Mouse (Mus musculus) myocyte (in vitro differentiated cells): ENCODE measurements around the gene Ccdc93.

ENCODE experiments used
- CEBPB ChIP-seq: IDR thresholded peaks from 2 replicates; pipeline ENCODE4 v1.6.1; 2011; ENCODE audit warnings: mild to moderate bottlenecking, moderate library complexity; ENCODE audit not compliant: poor library complexity, insufficient read depth, severe bottlenecking
- E2F4 ChIP-seq: IDR thresholded peaks from one replicate; pipeline ENCODE4 v1.6.1; 2011; ENCODE audit warnings: mild to moderate bottlenecking, control low read depth, moderate library complexity; ENCODE audit not compliant: insufficient read depth
- MAX ChIP-seq: IDR thresholded peaks from one replicate; pipeline ENCODE4 v1.6.1; 2011; ENCODE audit warnings: low read depth, mild to moderate bottlenecking, control low read depth
- MYOD1 ChIP-seq, 3 experiments: IDR thresholded peaks; one replicate each; pipeline ENCODE4 v1.6.1; 2011; ENCODE audit warnings: control low read depth in 2 of 3, low read depth in 2 of 3, mild to moderate bottlenecking in 2 of 3, moderate library complexity in 1 of 3; ENCODE audit not compliant: insufficient read length in 2 of 3, control insufficient read depth in 1 of 3
- MYOG ChIP-seq, 3 experiments: IDR thresholded peaks; one replicate each; pipeline ENCODE4 v1.6.1; 2011; ENCODE audit warnings: control low read depth in 2 of 3, low read depth in 2 of 3, mild to moderate bottlenecking in 2 of 3; ENCODE audit not compliant: insufficient read length in 2 of 3, control insufficient read depth in 1 of 3, insufficient read depth in 1 of 3
- POLR2A ChIP-seq: IDR thresholded peaks from one replicate; pipeline ENCODE4 v1.6.1; 2011; ENCODE audit warnings: low read depth, mild to moderate bottlenecking, control low read depth, moderate library complexity; ENCODE audit not compliant: insufficient read length
- POLR2AphosphoS2 ChIP-seq: IDR thresholded peaks from one replicate; pipeline ENCODE4 v1.6.1; 2011; ENCODE audit warnings: low read depth, control low read depth; ENCODE audit not compliant: insufficient read length
- REST ChIP-seq: IDR thresholded peaks from one replicate; pipeline ENCODE4 v1.6.1; 2011; ENCODE audit warnings: mild to moderate bottlenecking, control low read depth, moderate library complexity; ENCODE audit not compliant: insufficient read depth, insufficient read length
- SRF ChIP-seq: IDR thresholded peaks from one replicate; pipeline ENCODE4 v1.6.1; 2011; ENCODE audit warnings: low read depth; ENCODE audit not compliant: control insufficient read depth, insufficient read length
- TCF12 ChIP-seq: IDR thresholded peaks from one replicate; pipeline ENCODE4 v1.6.1; 2011; ENCODE audit warnings: mild to moderate bottlenecking, control low read depth; ENCODE audit not compliant: poor library complexity, insufficient read depth, severe bottlenecking
- TCF3 ChIP-seq: IDR thresholded peaks from one replicate; pipeline ENCODE4 v1.6.1; 2011; ENCODE audit warnings: low read depth, control low read depth; ENCODE audit not compliant: insufficient read length
- USF1 ChIP-seq: IDR thresholded peaks from one replicate; pipeline ENCODE4 v1.6.1; 2011; ENCODE audit warnings: low read depth, mild to moderate bottlenecking, control low read depth, moderate library complexity

DNA sequence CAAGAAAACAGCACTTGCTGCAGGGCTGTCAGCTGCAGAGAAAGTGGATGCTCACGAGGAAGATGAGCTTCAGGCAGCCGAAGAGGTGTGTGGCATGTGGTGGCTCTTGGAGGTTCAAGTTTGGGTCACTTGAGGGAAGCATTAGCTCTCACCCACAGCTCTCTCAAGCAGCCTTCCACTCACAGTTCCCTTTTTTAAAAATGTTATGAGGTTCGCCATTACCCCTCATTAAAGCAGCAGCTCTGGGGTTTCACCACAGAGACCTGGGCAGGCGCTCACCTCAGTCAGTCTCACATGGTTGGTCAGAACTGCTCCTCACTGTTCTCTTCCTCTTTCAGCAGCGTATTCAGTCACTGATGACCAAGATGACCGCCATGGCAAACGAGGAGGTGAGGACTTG is 31.0 kb downstream of the Ccdc93 start:
- TF ChIP-seq POLR2A (no peak), E2F4 (no peak), TCF12 (no peak), CEBPB (no peak), USF1 (no peak), POLR2AphosphoS2 (no peak), REST (no peak), TCF3 (no peak), MAX (no peak), MYOD1 (IDR thresholded peaks at IDR 0.05; ENCODE audit: control insufficient read depth in 1 of 3, insufficient read length in 2 of 3, low read depth in 2 of 3) (no peak), MYOG (IDR thresholded peaks at IDR 0.05; ENCODE audit: control insufficient read depth in 1 of 3, insufficient read depth in 1 of 3, insufficient read length in 2 of 3, low read depth in 2 of 3) (no peak), SRF (no peak)
